Mouse (Mus musculus) small intestine, adult 2 months (tissue): Measurements from ENCODE around the gene D230025D16Rik.

Experiments
- CTCF ChIP-seq: fragments of 200-500 bp; IDR thresholded peaks from 2 replicates; pipeline ENCODE4 v1.5.1; 2012; ENCODE audit warnings: low read depth, mild to moderate bottlenecking, control low read depth, inconsistent platforms, low read length, moderate library complexity, mixed read lengths; ENCODE audit not compliant: insufficient replicate concordance, insufficient read length; ENCODE audit errors: extremely low read depth
- POLR2A ChIP-seq: fragments of 200-500 bp; IDR thresholded peaks from 2 replicates; pipeline ENCODE4 v1.6.1; 2012; ENCODE audit warnings: low read depth, mild to moderate bottlenecking, control low read depth, inconsistent platforms, low read length, moderate library complexity

GRCm38 (mm10) chr8:105263244-105263912 lies 38.4 kb downstream of the D230025D16Rik start:
- no peak for TF ChIP-seq CTCF
- no peak for TF ChIP-seq POLR2A
